Comparison of ENCODE assay signal across 16 mouse cellular contexts in genomic region chr14:118173590-118174203, GRCm38 (mm10). TPM values are rescaled to one million over a fixed set of nuclear protein-coding genes. Genes with fewer than 3 reads are reported as not detected.
DNase-seq lines count a peak whose midpoint lies in the region; ATAC-seq lines count a peak whose summit lies in the region.
"Had no signal": no experiment of that assay in that cellular context is flagged by ENCODE, and none has a peak within 500 bp of the region (broad histone marks: within the 10 kb centered on the region; RNA-seq: fewer than 3 reads in every experiment).

No protein-coding gene starts in this region.

- no peak for ATAC-seq in hindbrain, embryonic 11.5 days (ENCODE audit: low FRiP score)
- ATAC-seq in hindbrain, embryonic 16.5 days = no peak

- no peaks in the 10 kb centered on the region for H3K9me3 ChIP-seq in hindbrain, embryonic 11.5 days (ENCODE audit: control insufficient read depth, low read length)
- H3K9me3 ChIP-seq in hindbrain, embryonic 16.5 days (ENCODE audit: control insufficient read depth, low read length) = no peaks in the 10 kb centered on the region
- H3K9me3 ChIP-seq: hindbrain, embryonic 12.5 days; limb, embryonic 12.5 days; midbrain, embryonic 12.5 days had no signal

- no peaks in the 10 kb centered on the region for H3K4me1 ChIP-seq in hindbrain, embryonic 11.5 days (replicated peaks; ENCODE audit: control insufficient read depth, insufficient read depth, low read length)
- no peaks in the 10 kb centered on the region for H3K4me1 ChIP-seq in hindbrain, embryonic 16.5 days (ENCODE audit: control insufficient read depth, insufficient read depth, low read depth, low read length)
- H3K4me1 ChIP-seq: embryonic facial prominence, embryonic 10.5 days; hindbrain, embryonic 12.5 days; limb, embryonic 12.5 days; midbrain, embryonic 12.5 days had no signal

- H3K27me3 ChIP-seq in hindbrain, embryonic 11.5 days (ENCODE audit: control insufficient read depth, insufficient read depth, low read length) = no peaks in the 10 kb centered on the region
- H3K27me3 ChIP-seq in hindbrain, embryonic 16.5 days (replicated peaks; ENCODE audit: control insufficient read depth, insufficient read depth, low read length) = no peaks in the 10 kb centered on the region
- H3K27me3 ChIP-seq: hindbrain, embryonic 12.5 days; limb, embryonic 12.5 days; midbrain, embryonic 12.5 days had no signal

- no peak overlapping the region for H3K27ac ChIP-seq in hindbrain, embryonic 11.5 days (ENCODE audit: low read depth, low read length)
- no peak overlapping the region for H3K27ac ChIP-seq in hindbrain, embryonic 16.5 days (ENCODE audit: low read depth, low read length)
- H3K27ac ChIP-seq: embryonic facial prominence, embryonic 10.5 days; hindbrain, embryonic 12.5 days; limb, embryonic 12.5 days; midbrain, embryonic 12.5 days had no signal

- no peaks in the 10 kb centered on the region for H3K36me3 ChIP-seq in hindbrain, embryonic 11.5 days (ENCODE audit: control insufficient read depth, insufficient read depth, low read length)
- H3K36me3 ChIP-seq in hindbrain, embryonic 16.5 days (ENCODE audit: control insufficient read depth, insufficient read depth, low read length) = peaks cover 11% of the 10 kb centered on the region

- H3K9ac ChIP-seq in hindbrain, embryonic 11.5 days (ENCODE audit: low read depth, low read length) = no peak overlapping the region
- H3K9ac ChIP-seq in hindbrain, embryonic 16.5 days (ENCODE audit: low read depth, low read length) = no peak overlapping the region
- H3K9ac ChIP-seq: hindbrain, embryonic 12.5 days; limb, embryonic 12.5 days; midbrain, embryonic 12.5 days had no signal

- H3K4me3 ChIP-seq in hindbrain, embryonic 11.5 days (ENCODE audit: low read depth, low read length) = no peak overlapping the region
- H3K4me3 ChIP-seq in hindbrain, embryonic 16.5 days (ENCODE audit: low read length) = no peak overlapping the region
- H3K4me3 ChIP-seq: embryonic facial prominence, embryonic 10.5 days; hindbrain, embryonic 12.5 days; limb, embryonic 12.5 days; midbrain, embryonic 12.5 days had no signal

- DNase-seq in hindbrain, embryonic 11.5 days (ENCODE audit: low spot score) = peak; percentile 35
- peak; percentile 31 for DNase-seq in retina, embryonic 14.5 days (ENCODE audit: low spot score)
- DNase-seq in retina, postnatal 1 day = no peak
- peak; percentile 48 for DNase-seq in induced T-regulatory cell, adult 2 months (ENCODE audit: low read depth)
- peak; percentile 26 for DNase-seq in thymus, postnatal 4 days
- no peak for DNase-seq in lung, postnatal 10 days
- no peak for DNase-seq in heart, postnatal 25 days (ENCODE audit: low spot score)
- DNase-seq: adrenal gland, postnatal 36 days; kidney, postnatal 10 days; lung, adult 18-20 months had no signal

- no peak overlapping the region for H3K4me2 ChIP-seq in hindbrain, embryonic 11.5 days (replicated peaks; ENCODE audit: low read depth, low read length)
- no peak overlapping the region for H3K4me2 ChIP-seq in hindbrain, embryonic 16.5 days (ENCODE audit: low read length)
- H3K4me2 ChIP-seq: heart, embryonic 11.5 days; hindbrain, embryonic 12.5 days; limb, embryonic 12.5 days; midbrain, embryonic 12.5 days had no signal

- intact Hi-C loops in heart, postnatal 25 days (cut with DNase I) = no loop called here

- whole genome bisulfite sequencing in hindbrain, embryonic 11.5 days = 65% methylated on average over 11 of the region's 11 CpGs
- WGBS in hindbrain, embryonic 16.5 days = 52% methylated on average over 11 of the region's 11 CpGs

RNA-seq across cellular contexts. Expression of gene Gpr180, which starts 36.7 kb away (rescaled TPM):
- polyA plus RNA-seq in hindbrain, embryonic 11.5 days (2014; fragmentation: Nextera tagmentation; extraction: Ambion mirVana) = 35.8 and 36.2 TPM in 2 replicates
- 49.4 and 49.8 TPM in 2 replicates for polyA plus RNA-seq in hindbrain, embryonic 16.5 days (2015; fragmentation: Nextera tagmentation; extraction: Ambion mirVana)
- 10 to 100 TPM; 20.3 to 21.1 TPM for total RNA-seq in heart, postnatal 25 days (2021)

RNA-seq across cellular contexts. Expression of gene Tgds, which starts 41.1 kb away (rescaled TPM):
- 31.9 and 32.3 TPM in 2 replicates for polyA plus RNA-seq in hindbrain, embryonic 11.5 days (2014; fragmentation: Nextera tagmentation; extraction: Ambion mirVana)
- polyA plus RNA-seq in hindbrain, embryonic 16.5 days (2015; fragmentation: Nextera tagmentation; extraction: Ambion mirVana) = 15.3 and 16.1 TPM in 2 replicates
- total RNA-seq in heart, postnatal 25 days (2021) = 10 to 100 TPM in 1 of 2 experiments, 1 to 10 TPM in 1; 9.5 to 10.1 TPM

Comparison
In these comparisons a context has a peak if more than half of its experiments do, and no peak if none do; other contexts are left out.
1. DNase-seq: peak in hindbrain, embryonic 11.5 days (single experiment), retina, embryonic 14.5 days (single experiment), induced T-regulatory cell, adult 2 months (single experiment) and thymus, postnatal 4 days (single experiment); none in retina, postnatal 1 day (single experiment), lung, postnatal 10 days (single experiment) and heart, postnatal 25 days (single experiment).